9 mouse cellular contexts compared by ENCODE assay signal in the genomic region with DNA sequence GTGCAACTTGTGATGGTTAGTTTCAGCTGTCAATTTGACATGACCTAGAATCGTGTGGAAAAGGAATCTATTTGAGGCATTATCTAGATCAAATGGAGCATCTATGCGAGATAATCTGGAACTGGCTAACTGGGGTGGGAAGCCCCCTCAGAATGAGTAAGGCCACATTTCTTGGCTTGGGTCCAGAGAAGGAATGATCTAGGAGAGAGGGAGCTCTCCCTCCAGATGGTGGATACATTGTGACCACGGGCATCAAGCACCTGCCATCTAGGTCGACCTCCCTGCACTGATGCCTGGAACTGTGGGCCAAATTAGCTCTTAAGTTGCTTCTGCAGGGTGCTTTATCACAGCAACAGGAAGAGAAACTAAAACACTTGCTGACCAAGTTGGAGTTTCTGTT.
"Had no signal": no experiment of that assay in that cellular context is flagged by ENCODE, and none has a peak within 500 bp of the region (broad histone marks: within the 10 kb centered on the region; RNA-seq: fewer than 3 reads in every experiment).

No protein-coding gene starts in this region.

- ATAC-seq: intestine, embryonic 15.5 days; liver, embryonic 12.5 days had no signal

- DNase-seq: kidney, adult 2 months; kidney, postnatal 14 days; lung, embryonic 14.5 days; lung, postnatal 10 days; lung, postnatal 4 days; right cerebral cortex, postnatal 4 days; thymus, postnatal 14 days had no signal
